Mouse (Mus musculus): ENCODE measurements at regions not wholly inside any gene's neighbourhood (a gene's known extent, or its start where the extent isn't known, plus 50 kb on each side); places are given as distances from the start of the nearest gene placed in this dataset.
A peak's percentile ranks its signal among the peaks of the same experiment; 100 is the strongest.

GRCm38 (mm10) chr7:79201246-79201645 lies 52.4 kb upstream of the Mfge8 start:
- DNase-seq = peak; percentile 94

- DNase-seq = peak; percentile 98
Observed at GRCm38 (mm10) chr7:79202336-79202735, 53.5 kb upstream of the Mfge8 start.

GRCm38 (mm10) chr7:79203481-79203880 lies 54.6 kb upstream of the Mfge8 start:
- no peak for DNase-seq

GRCm38 (mm10) chr7:79207140-79207539 lies 58.3 kb upstream of the Mfge8 start:
- no peak for DNase-seq

GRCm38 (mm10) chr7:79210376-79211215 lies 61.7 kb upstream of the Mfge8 start:
- DNase-seq = no peak

- DNase-seq = peak; percentile 94
Observed at GRCm38 (mm10) chr7:79211287-79211976, 61.6 kb upstream of the Abhd2 start.

GRCm38 (mm10) chr7:79212231-79212630 lies 60.8 kb upstream of the Abhd2 start:
- no peak for DNase-seq

- DNase-seq = no peak
Observed at GRCm38 (mm10) chr7:79215001-79215400, 58.0 kb upstream of the Abhd2 start.

- no peak for DNase-seq
Observed at GRCm38 (mm10) chr7:79217232-79217631, 55.8 kb upstream of the Abhd2 start.

- no peak for DNase-seq
Observed at GRCm38 (mm10) chr7:79222626-79223335, 50.2 kb upstream of the Abhd2 start.
